Mouse (Mus musculus) lung, adult 2 months (tissue): ENCODE data around the gene Sys1.

Experiments used
- CTCF ChIP-seq: fragments of 200-500 bp; IDR thresholded peaks from 2 replicates; pipeline ENCODE4 v1.5.1; 2011; ENCODE audit warnings: mild to moderate bottlenecking, low read length, control low read depth; ENCODE audit not compliant: insufficient read depth
- POLR2A ChIP-seq: fragments of 200-500 bp; IDR thresholded peaks from 2 replicates; pipeline ENCODE4 v1.6.1; 2011; ENCODE audit warnings: low read depth, mild to moderate bottlenecking, control low read depth, low read length, borderline replicate concordance; ENCODE audit errors: extremely low read depth

DNA sequence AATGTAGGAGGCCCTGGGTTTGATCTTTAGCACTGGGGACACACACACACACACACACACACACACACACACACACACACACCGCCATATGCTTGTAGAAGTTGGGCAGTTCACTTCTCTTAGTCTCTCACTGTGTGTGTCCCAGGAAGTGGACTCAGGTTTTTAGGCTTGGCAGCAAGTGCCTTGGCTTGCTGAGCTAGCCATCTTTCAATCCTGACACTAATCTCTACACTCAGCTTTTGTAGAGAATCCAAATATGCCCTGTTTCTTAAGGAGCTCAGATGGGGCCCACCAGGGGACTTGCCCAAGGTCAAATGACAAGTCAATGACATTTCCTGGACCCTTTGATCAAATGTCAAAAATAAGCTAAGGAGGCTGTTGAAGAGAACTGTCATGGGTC is 351 bp upstream of the Sys1 start:
- TF ChIP-seq CTCF: no peak
- TF ChIP-seq POLR2A: no peak
